ENCODE assay signal across 14 mouse cellular contexts in the genomic region with DNA sequence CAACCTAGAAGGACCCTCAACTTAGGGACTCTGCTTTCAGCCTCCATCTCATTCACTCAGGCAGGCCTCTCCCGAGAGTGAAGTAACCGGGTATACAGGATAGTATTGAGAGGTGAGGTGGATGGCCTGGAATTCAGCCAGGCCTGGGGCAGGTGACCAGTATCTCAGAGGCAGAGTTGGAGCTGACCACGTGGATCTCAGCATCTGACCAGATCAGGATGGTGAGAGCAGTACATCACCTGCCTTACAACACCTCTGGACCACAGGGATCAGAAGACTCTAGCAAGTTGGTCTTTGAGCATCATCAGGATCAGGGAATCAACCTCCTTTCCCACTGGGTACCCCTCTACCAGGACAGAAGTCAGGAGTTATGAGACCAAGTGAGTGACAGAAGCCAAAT. TPM values are rescaled to one million over a fixed set of nuclear protein-coding genes. Genes with fewer than 3 reads are reported as not detected.
A peak's percentile ranks its signal among the peaks of the same experiment; 100 is the strongest.
DNase-seq lines count a peak whose midpoint lies in the region; ATAC-seq and TF ChIP-seq lines count a peak whose summit lies in the region.
"Had no signal": no experiment of that assay in that cellular context is flagged by ENCODE, and none has a peak within 500 bp of the region (broad histone marks: within the 10 kb centered on the region; RNA-seq: fewer than 3 reads in every experiment).

No protein-coding gene starts in this region.

- WGBS in heart, embryonic 15.5 days = 43% methylated on average over 3 of the region's 3 CpGs
- WGBS in embryonic facial prominence, embryonic 12.5 days = 61% methylated on average over 3 of the region's 3 CpGs
- 66% methylated on average over 3 of the region's 3 CpGs for WGBS in limb, embryonic 12.5 days

- no peak overlapping the region for H3K9ac ChIP-seq in heart, embryonic 15.5 days
- no peak overlapping the region for H3K9ac ChIP-seq in embryonic facial prominence, embryonic 12.5 days
- H3K9ac ChIP-seq in limb, embryonic 12.5 days (replicated peaks) = no peak overlapping the region
- H3K9ac ChIP-seq: forebrain, embryonic 12.5 days; neural tube, embryonic 15.5 days had no signal

- no peak for TF ChIP-seq CTCF in gastrocnemius, adult 2 months (IDR thresholded peaks at IDR 0.05)

- no peak overlapping the region for H3K4me2 ChIP-seq in heart, embryonic 15.5 days
- no peak overlapping the region for H3K4me2 ChIP-seq in embryonic facial prominence, embryonic 12.5 days (replicated peaks)
- H3K4me2 ChIP-seq in limb, embryonic 12.5 days = no peak overlapping the region
- H3K4me2 ChIP-seq: forebrain, embryonic 12.5 days; neural tube, embryonic 15.5 days had no signal

- no peak for DNase-seq in gastrocnemius, adult 2 months
- no peak for DNase-seq in gastrocnemius, postnatal 4 days (ENCODE audit: low spot score in 2 of 2)
- no peak for DNase-seq in heart, postnatal 14 days
- no peak for DNase-seq in layer of hippocampus, adult 8-10 months (ENCODE audit: low spot score in 2 of 2)
- DNase-seq: adrenal gland, postnatal 36 days; kidney, adult 11 months; right cerebral cortex, postnatal 25 days; thymus, postnatal 25 days had no signal

- H3K27ac ChIP-seq in gastrocnemius, adult 2 months = peak overlapping the region; percentile 64
- H3K27ac ChIP-seq in heart, embryonic 15.5 days = peak overlapping the region; percentile 1; the same call in 1 of the 2 replicates
- H3K27ac ChIP-seq in embryonic facial prominence, embryonic 12.5 days = peak overlapping the region; percentile 66; the same call in 1 of the 2 replicates
- peak overlapping the region; percentile 73; the same call in 1 of the 2 replicates for H3K27ac ChIP-seq in limb, embryonic 12.5 days
- H3K27ac ChIP-seq: forebrain, embryonic 12.5 days; neural tube, embryonic 15.5 days had no signal

- H3K4me3 ChIP-seq in gastrocnemius, adult 2 months = no peak overlapping the region
- H3K4me3 ChIP-seq in heart, embryonic 15.5 days = no peak overlapping the region
- H3K4me3 ChIP-seq in embryonic facial prominence, embryonic 12.5 days = no peak overlapping the region
- no peak overlapping the region for H3K4me3 ChIP-seq in limb, embryonic 12.5 days (replicated peaks)
- H3K4me3 ChIP-seq: forebrain, embryonic 12.5 days; neural tube, embryonic 15.5 days had no signal

- no peak for ATAC-seq in heart, embryonic 15.5 days (replicated peaks; ENCODE audit: insufficient number of reproducible peaks, insufficient read depth, low FRiP score, low read depth)
- no peak for ATAC-seq in embryonic facial prominence, embryonic 12.5 days (ENCODE audit: insufficient number of reproducible peaks, insufficient read depth, low FRiP score, low TSS enrichment)
- no peak for ATAC-seq in limb, embryonic 12.5 days (ENCODE audit: insufficient number of reproducible peaks, insufficient read depth, low FRiP score, low TSS enrichment, low read depth)
- ATAC-seq in CD4-positive, CD25-positive, alpha-beta regulatory T cell, adult 4 months = no peak

- H3K4me1 ChIP-seq in heart, embryonic 15.5 days (replicated peaks) = peaks cover 18% of the 10 kb centered on the region
- peaks cover 17% of the 10 kb centered on the region for H3K4me1 ChIP-seq in embryonic facial prominence, embryonic 12.5 days
- H3K4me1 ChIP-seq in limb, embryonic 12.5 days (replicated peaks) = peaks cover 33% of the 10 kb centered on the region

- no peaks in the 10 kb centered on the region for H3K36me3 ChIP-seq in heart, embryonic 15.5 days
- no peaks in the 10 kb centered on the region for H3K36me3 ChIP-seq in embryonic facial prominence, embryonic 12.5 days
- no peaks in the 10 kb centered on the region for H3K36me3 ChIP-seq in limb, embryonic 12.5 days
- H3K36me3 ChIP-seq: forebrain, embryonic 12.5 days; neural tube, embryonic 15.5 days had no signal

- no peaks in the 10 kb centered on the region for H3K27me3 ChIP-seq in heart, embryonic 15.5 days
- no peaks in the 10 kb centered on the region for H3K27me3 ChIP-seq in embryonic facial prominence, embryonic 12.5 days
- H3K27me3 ChIP-seq in limb, embryonic 12.5 days = no peaks in the 10 kb centered on the region
- H3K27me3 ChIP-seq: neural tube, embryonic 15.5 days had no signal

- no peaks in the 10 kb centered on the region for H3K9me3 ChIP-seq in heart, embryonic 15.5 days (replicated peaks)
- no peaks in the 10 kb centered on the region for H3K9me3 ChIP-seq in embryonic facial prominence, embryonic 12.5 days
- H3K9me3 ChIP-seq in limb, embryonic 12.5 days = no peaks in the 10 kb centered on the region
- H3K9me3 ChIP-seq: forebrain, embryonic 12.5 days; neural tube, embryonic 15.5 days had no signal

- intact Hi-C loops in gastrocnemius, adult 2 months (cut with DNase I) = loop anchor here (5.0 to 10.0 kb wide), 2 partner anchors 114 to 161 kb away; partner anchors contain the start of gene Sdc1
- intact Hi-C loops in heart, postnatal 14 days (cut with DNase I) = loop anchor here (5.0 to 10.0 kb wide), 3 partner anchors 36 to 241 kb away; partner anchors contain the start of gene Laptm4a

RNA-seq across cellular contexts. Expression of gene Laptm4a, which starts 35.5 kb away (rescaled TPM):
- 100 to 1,000 TPM; 195 to 263 TPM for total RNA-seq in gastrocnemius, adult 2 months (2021)
- total RNA-seq in gastrocnemius, postnatal 4 days (2021) = 100 to 1,000 TPM; 425 to 463 TPM
- polyA plus RNA-seq in heart, embryonic 15.5 days (2015; fragmentation: Nextera tagmentation; extraction: Ambion mirVana) = 287 and 312 TPM in 2 replicates
- total RNA-seq in heart, postnatal 14 days (2021) = 100 to 1,000 TPM; 325 to 358 TPM
- polyA plus RNA-seq in embryonic facial prominence, embryonic 12.5 days (2016; fragmentation: Nextera tagmentation; extraction: Ambion mirVana) = 271 and 307 TPM in 2 replicates
- 278 and 287 TPM in 2 replicates for polyA plus RNA-seq in limb, embryonic 12.5 days (2016; fragmentation: Nextera tagmentation; extraction: Ambion mirVana)
- total RNA-seq in layer of hippocampus, adult 8-10 months (2022) = 100 to 1,000 TPM; 209 to 255 (median 223) TPM
- polyA plus RNA-seq in CD4-positive, CD25-positive, alpha-beta regulatory T cell, adult 4 months (2017; shearing (Covaris generic)) = 100 to 1,000 TPM; 127 to 169 TPM

Comparison
In these comparisons a context has a peak if more than half of its experiments do, and no peak if none do; other contexts are left out.
1. H3K27ac ChIP-seq: peak in every context shown above with its lines; median percentile 73 in limb, embryonic 12.5 days; 66 in embryonic facial prominence, embryonic 12.5 days; 64 in gastrocnemius, adult 2 months; 1 in heart, embryonic 15.5 days.